Mouse (Mus musculus): ENCODE data around the gene Nkapl. TPM values are rescaled to one million over a fixed set of nuclear protein-coding genes. Genes with fewer than 3 reads are reported as not detected.
"Not testable (repeated sequence)": the region's sequence is repeated elsewhere in the genome, so short reads cannot be mapped to it uniquely, and the experiment has no call there.

The Nkapl gene
- polyA plus RNA-seq (2012; rRNA removed) = 0.10 TPM in 1 of 2 replicates, not detected in the other

- 1% methylated on average over 54 of the region's 54 CpGs for WGBS
- peak; percentile 59 for DNase-seq (ENCODE audit: low read depth, low spot score)
Observed at GRCm38 (mm10) chr13:21468061-21469019, at the start of gene Nkapl. Gene Nkapl, minus strand, starts transcription at chr13:21468509.

- under 1% methylated on average over 21 of the region's 21 CpGs for whole genome bisulfite sequencing
- peak; percentile 75 for DNase-seq (ENCODE audit: low read depth, low spot score)
Observed at GRCm38 (mm10) chr13:21506221-21506649, 37.9 kb upstream of the Nkapl start.

GRCm38 (mm10) chr13:21502296-21502695, 34.0 kb upstream of the Nkapl start:
- WGBS = 88% methylated on average over 5 of the region's 5 CpGs

DNA sequence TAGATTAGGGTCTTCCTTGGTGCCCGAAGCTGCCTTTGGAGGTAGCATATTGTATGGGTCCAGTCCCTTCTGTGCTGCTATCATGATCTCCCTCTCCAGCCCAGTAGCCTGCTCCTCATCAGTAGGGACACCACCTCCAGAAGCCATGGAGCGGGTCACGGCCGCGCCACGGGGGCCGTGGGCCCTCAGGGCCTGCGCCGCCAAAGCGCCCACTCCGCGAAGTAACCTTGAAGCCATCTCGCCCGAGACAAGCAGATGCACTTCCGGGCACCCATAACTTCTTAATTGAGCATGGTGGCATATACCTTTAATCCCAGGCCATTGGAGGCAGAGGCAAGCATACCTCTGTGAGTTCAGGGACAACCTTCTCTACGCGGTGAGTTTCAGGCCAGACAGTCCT, 32.9 kb upstream of the Nkapl start, which contains the start of gene Gm11273:
Gm11273 (minus strand) TSS at position 237 of the 400 bp plus-strand sequence.
- 93% methylated on average over 17 of the region's 17 CpGs for WGBS
- DNase-seq (ENCODE audit: low read depth, low spot score) = not testable (repeated sequence)

More at GRCm38 (mm10) chr13:21502296-21502695, 34.0 kb upstream of the Nkapl start:
- no peak for DNase-seq (ENCODE audit: low read depth, low spot score)

DNA sequence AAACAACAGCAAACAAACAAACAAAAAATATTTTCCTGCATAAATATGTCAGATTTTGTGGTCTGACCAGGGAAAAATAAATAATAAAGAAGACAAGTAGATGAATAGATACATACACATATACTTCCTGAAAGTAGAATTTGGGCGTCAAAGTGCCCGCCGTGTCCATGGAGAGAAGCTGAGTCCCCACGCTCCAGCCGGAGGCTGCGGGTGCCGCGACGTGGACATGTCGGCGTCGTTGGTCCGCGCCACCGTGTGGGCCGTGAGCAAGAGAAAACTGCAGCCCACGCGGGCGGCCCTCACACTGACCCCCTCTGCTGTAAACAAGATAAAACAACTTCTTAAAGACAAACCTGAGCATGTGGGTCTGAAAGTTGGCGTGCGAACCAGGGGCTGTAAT, 26.8 kb upstream of the Nkapl start, which contains the start of gene AK157302:
AK157302 (plus strand) TSS at position 144 of the 400 bp plus-strand sequence.
- DNase-seq (ENCODE audit: low read depth, low spot score) = no peak
- WGBS = 94% methylated on average over 21 of the region's 21 CpGs

- WGBS = 70% methylated on average over 5 of the region's 5 CpGs
Observed at GRCm38 (mm10) chr13:21492847-21493246, 24.5 kb upstream of the Nkapl start.

GRCm38 (mm10) chr13:21486881-21487280, 18.6 kb upstream of the Nkapl start:
- DNase-seq (ENCODE audit: low read depth, low spot score) = no peak
- WGBS = 89% methylated on average over 1 of the region's 1 CpGs

More at GRCm38 (mm10) chr13:21492847-21493246, 24.5 kb upstream of the Nkapl start:
- no peak for DNase-seq (ENCODE audit: low read depth, low spot score)

DNA sequence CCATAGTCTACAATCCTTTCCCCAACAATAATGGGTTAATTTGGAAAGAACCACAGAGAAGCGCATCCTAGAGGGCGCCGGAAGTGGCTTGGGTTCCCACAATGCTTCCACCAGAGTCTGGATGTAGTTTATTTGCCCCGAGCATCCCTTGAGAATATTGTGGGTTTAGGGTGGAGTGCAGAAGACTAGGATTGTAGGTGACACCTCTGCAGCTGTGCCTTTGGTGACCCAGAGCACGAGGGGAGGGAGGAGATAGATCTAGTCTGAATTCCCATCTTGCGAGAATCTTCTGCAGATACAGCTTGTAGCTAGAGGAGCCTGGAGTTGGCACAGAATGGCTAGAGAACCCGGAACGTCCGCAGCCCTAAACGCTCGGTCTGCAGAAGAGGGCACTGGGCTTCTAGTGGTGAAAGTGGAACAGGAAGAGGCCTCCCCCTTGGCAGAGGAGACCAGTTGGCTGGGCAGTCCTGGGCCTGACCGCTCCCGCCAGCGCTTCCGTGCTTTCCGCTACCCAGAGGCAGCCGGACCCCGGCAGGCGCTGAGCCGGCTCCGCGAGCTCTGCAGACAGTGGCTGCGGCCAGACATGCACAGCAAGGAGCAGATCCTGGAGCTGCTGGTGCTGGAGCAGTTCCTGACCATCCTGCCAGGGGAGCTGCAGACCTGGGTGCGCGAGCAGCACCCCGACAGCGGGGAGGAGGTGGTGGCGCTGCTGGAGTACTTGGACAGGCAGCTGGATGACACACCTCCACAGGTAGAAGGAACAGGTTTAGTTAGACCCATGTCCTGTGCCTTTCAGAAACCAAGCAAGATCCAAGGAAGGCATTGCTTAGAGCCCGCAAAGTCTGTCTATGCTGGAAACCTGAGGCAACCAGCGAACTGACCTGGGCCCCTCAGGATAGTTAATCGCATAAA, 10.7 kb upstream of the Nkapl start, which contains the start of the genes Zkscan4 and Gm10065:
Zkscan4 (plus strand) TSS at position 149 of the 912 bp plus-strand sequence.
Gm10065 (minus strand) TSS at position 683 of the 912 bp plus-strand sequence.
- 2% methylated on average over 31 of the region's 31 CpGs for WGBS
- not testable (repeated sequence) for DNase-seq (ENCODE audit: low read depth, low spot score)

GRCm38 (mm10) chr13:21472427-21472826, 4.1 kb upstream of the Nkapl start:
- no peak for DNase-seq (ENCODE audit: low read depth, low spot score)
- 56% methylated on average over 4 of the region's 4 CpGs for WGBS

GRCm38 (mm10) chr13:21469097-21469496, 788 bp upstream of the Nkapl start:
- WGBS = 62% methylated on average over 9 of the region's 9 CpGs
- DNase-seq (ENCODE audit: low read depth, low spot score) = no peak

DNA sequence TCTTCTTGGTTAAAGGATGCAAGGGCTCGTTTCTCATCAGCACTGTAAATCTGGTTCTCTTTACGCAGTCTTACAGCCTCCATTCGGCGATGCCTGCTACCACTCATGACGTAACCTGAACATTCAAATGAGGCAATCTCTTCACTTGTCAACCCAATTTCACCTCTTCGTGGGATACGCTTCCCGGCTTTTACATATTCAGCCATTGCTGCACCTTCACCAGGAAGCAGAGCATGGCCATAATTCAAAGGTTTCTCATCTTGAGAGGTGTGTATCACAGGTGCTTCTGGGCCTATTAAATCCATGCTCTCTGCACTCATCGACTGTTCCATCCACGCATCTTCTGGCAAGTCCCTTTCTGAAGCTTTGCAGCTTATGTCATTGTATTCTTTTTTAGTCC, 973 bp downstream of the Nkapl start:
- DNase-seq (ENCODE audit: low read depth, low spot score) = no peak
- 91% methylated on average over 10 of the region's 10 CpGs for WGBS

GRCm38 (mm10) chr13:21462516-21462915, 5.8 kb downstream of the Nkapl start:
- WGBS = 44% methylated on average over 9 of the region's 9 CpGs
- DNase-seq (ENCODE audit: low read depth, low spot score) = not testable (repeated sequence)

DNA sequence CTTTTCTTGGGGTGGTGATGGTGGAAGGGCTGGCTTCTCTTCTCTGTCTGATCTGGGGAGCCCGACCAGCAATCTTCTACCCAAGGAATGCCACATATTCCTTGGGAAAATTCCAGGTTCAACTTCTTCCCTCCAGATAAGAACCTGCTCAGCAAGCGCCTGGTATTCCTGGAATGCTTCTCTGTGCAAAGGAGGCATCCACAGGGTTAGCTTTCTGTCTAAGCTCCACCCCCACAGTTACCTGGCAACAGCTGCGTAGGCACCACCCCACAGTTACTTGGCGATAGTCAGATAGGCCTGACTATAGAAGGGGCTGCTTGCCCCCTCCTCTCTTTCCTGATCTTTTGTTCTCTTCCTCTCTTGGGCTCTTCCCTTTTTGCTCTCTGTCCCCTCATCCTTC, 12.0 kb downstream of the Nkapl start:
- WGBS = 13% methylated on average over 4 of the region's 4 CpGs

GRCm38 (mm10) chr13:21454133-21454532, 14.2 kb downstream of the Nkapl start:
- 32% methylated on average over 3 of the region's 3 CpGs for WGBS
- no peak for DNase-seq (ENCODE audit: low read depth, low spot score)

More for the DNA sequence above, 12.0 kb downstream of the Nkapl start:
- no peak for DNase-seq (ENCODE audit: low read depth, low spot score)

GRCm38 (mm10) chr13:21453449-21453848, 14.9 kb downstream of the Nkapl start, which contains the start of gene Zscan26:
Gene Zscan26, minus strand, starts transcription at chr13:21453730.
- peak; percentile 80 for DNase-seq (ENCODE audit: low read depth, low spot score)
- WGBS = under 1% methylated on average over 23 of the region's 23 CpGs

DNA sequence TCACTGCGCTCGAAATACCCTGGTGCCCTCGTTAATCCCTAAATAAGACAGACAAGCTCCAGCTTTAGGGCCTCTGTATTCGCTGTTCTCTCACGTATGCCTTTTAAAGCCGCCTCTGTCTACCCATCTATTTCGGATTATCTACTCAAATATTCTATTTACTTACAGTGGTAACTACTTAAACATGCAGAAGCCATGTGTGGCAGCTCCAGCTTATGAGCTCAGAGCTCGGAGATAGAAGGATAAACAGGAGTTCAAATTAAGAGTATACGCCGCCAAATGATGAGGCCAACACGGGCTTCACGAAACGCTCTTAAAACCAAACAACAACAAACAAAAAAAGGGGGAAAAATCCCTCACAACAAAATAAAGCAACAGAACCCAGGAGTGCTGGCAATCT, 15.3 kb downstream of the Nkapl start:
- DNase-seq (ENCODE audit: low read depth, low spot score) = no peak
- under 1% methylated on average over 13 of the region's 13 CpGs for whole genome bisulfite sequencing

DNA sequence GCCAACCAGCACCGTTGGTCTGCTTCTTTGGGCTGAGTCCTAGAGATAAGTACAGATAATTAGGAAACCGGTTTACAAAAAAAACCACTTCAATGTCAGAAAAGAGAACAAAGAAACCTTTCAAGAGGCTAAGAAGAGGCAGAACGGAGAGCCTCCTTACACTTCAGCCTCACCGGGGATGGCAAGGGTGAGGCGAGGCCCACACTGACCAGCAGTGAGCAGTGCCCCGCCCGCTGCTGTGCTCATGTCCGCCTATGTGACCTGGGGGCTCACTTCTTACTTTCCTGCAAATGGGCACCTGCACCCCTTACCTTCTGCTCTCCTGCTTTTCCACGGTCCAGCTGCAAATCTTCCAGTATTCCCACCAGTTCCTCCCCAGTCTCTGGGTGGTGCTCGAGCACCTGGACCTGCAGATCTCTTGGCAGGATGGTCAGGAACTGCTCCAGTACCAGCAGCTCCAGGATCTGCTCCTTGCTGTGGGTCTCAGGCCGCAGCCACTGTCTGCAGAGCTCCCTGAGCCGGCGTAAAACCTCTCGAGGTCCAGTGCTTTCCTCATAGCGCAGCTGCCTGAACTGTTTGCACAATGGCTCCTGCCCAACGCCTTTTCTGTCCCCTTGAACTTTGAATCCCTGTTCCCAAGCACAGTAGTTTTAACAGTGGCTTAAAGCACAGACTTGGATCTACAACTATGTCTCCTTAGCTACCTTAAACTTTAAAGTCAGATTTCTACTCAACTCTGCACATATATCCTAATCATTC, 20.3 kb downstream of the Nkapl start:
- peak; percentile 22 for DNase-seq (ENCODE audit: low read depth, low spot score)

DNA sequence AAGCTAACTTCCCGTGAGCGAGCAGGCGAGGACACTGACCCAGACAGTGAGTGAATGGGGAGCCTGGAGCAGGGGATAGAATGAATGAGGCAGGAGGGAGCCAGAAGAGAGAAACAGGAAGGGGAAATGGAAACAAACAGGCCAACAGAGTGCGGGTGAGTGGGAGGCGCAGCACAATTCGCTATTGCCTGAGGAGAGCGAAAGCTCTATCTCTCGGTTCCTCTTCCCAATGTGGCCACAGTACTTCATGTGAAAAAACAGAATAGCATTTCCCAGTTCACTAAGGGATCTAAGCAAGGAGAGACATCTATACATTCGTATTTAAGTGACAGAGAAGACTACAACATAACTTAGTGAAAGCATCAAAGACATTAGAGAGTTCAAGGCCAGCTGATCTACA, 21.5 kb downstream of the Nkapl start:
- no peak for DNase-seq (ENCODE audit: low read depth, low spot score)
- WGBS = 91% methylated on average over 9 of the region's 9 CpGs

More for the DNA sequence above, 20.3 kb downstream of the Nkapl start:
- WGBS = 44% methylated on average over 16 of the region's 16 CpGs

DNA sequence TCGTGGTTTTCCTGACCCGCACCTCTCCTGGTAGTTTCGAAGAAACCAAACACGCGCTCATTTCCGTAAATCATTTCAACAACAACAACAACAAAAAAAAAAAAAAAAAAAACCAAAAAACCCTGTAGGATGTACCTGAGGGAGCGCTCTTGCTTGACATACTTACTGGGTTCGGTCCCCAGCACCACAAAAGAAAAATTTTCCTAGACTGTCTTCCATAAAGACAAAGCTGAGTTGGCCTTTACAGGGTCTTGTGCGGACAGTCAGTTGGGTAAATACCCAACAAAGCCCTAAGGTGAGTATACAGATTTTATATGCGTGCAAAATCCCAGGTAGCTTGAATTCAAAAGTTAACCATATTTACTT, 27.1 kb downstream of the Nkapl start:
- WGBS = 28% methylated on average over 10 of the region's 10 CpGs
- no peak for DNase-seq (ENCODE audit: low read depth, low spot score)

Measured in large intestine, adult 2 months (tissue).